Mouse (Mus musculus) CH12.LX (cell line): ENCODE results near the gene Lta. TPM values are rescaled to one million over a fixed set of nuclear protein-coding genes. Genes with fewer than 3 reads are reported as not detected.

ENCODE experiments used
- DNase-seq: peaks from one replicate; pipeline ENCODE4 v3.0.0-alpha.2; 2013; ENCODE audit errors: extremely low read depth
- H3K27ac ChIP-seq: 2 replicates; pipeline ENCODE4 v1.5.1; 2012; ENCODE audit warnings: low read depth, mild to moderate bottlenecking, control low read depth, moderate library complexity; ENCODE audit not compliant: insufficient read depth
- H3K27me3 ChIP-seq: replicated peaks from 2 replicates; pipeline ENCODE3; 2012; ENCODE audit warnings: inconsistent platforms
- H3K36me3 ChIP-seq, 2 experiments: replicated peaks in 1 of 2; 2 replicates each; pipeline versions ENCODE3 to v1.6.1; 2012; ENCODE audit warnings: inconsistent platforms in 1 of 2, low read length in 1 of 2, mild to moderate bottlenecking in 1 of 2, mixed read lengths in 1 of 2, moderate library complexity in 1 of 2; ENCODE audit not compliant: control insufficient read depth in 1 of 2, insufficient read depth in 1 of 2
- H3K4me1 ChIP-seq, 2 experiments: 2 replicates each; pipeline ENCODE4 v1.6.1; 2012; ENCODE audit warnings: inconsistent platforms in 1 of 2, moderate library complexity in 1 of 2; ENCODE audit not compliant: insufficient read depth in 2 of 2, control insufficient read depth in 1 of 2
- H3K4me2 ChIP-seq: 2 replicates; pipeline ENCODE4 v1.6.1; 2012; ENCODE audit warnings: low read depth, mild to moderate bottlenecking, control low read depth; ENCODE audit not compliant: poor library complexity, insufficient read depth, severe bottlenecking
- H3K4me3 ChIP-seq, 3 experiments: fragments of 150-350 bp in 1 of 3; sonication (generic) in 1 of 3; replicated peaks in 1 of 3; 2 replicates each; pipeline versions ENCODE3 to v1.5.1; 2011 to 2012; ENCODE audit warnings: low read depth in 2 of 3, low read length in 2 of 3, mild to moderate bottlenecking in 2 of 3, moderate library complexity in 2 of 3, control low read depth in 1 of 3, improper control_type of control experiment in 1 of 3, inconsistent platforms in 1 of 3, mixed read lengths in 1 of 3; ENCODE audit not compliant: poor library complexity in 1 of 3
- H3K79me2 ChIP-seq: replicated peaks from 2 replicates; pipeline ENCODE4 v1.6.1; 2012; ENCODE audit warnings: mild to moderate bottlenecking, moderate library complexity; ENCODE audit not compliant: control insufficient read depth, poor library complexity, insufficient read depth, severe bottlenecking; ENCODE audit errors: extremely low read depth
- H3K9ac ChIP-seq: 2 replicates; pipeline ENCODE4 v1.6.1; 2012; ENCODE audit warnings: low read depth, mild to moderate bottlenecking, control low read depth, moderate library complexity; ENCODE audit not compliant: insufficient read depth
- H3K9me3 ChIP-seq: replicated peaks from 2 replicates; pipeline ENCODE3; 2012; ENCODE audit warnings: low read length, inconsistent platforms, mixed read lengths
- CHD1 ChIP-seq: IDR thresholded peaks from 2 replicates; pipeline ENCODE4 v1.6.1; 2012; ENCODE audit warnings: low read depth, low read length, improper control_type of control experiment, inconsistent platforms
- CHD2 ChIP-seq: IDR thresholded peaks from 2 replicates; pipeline ENCODE4 v1.6.1; 2011; ENCODE audit warnings: low read length, improper control_type of control experiment
- CTCF ChIP-seq, 2 experiments: IDR thresholded peaks in 1 of 2; conservative IDR thresholded peaks in 1 of 2; 2 replicates each; pipeline ENCODE4 v1.5.1; 2011 to 2012; ENCODE audit warnings: low read depth in 2 of 2, low read length in 2 of 2, improper control_type of control experiment in 1 of 2, inconsistent platforms in 1 of 2, mild to moderate bottlenecking in 1 of 2, moderate library complexity in 1 of 2
- ELF1 ChIP-seq: IDR thresholded peaks from 2 replicates; pipeline ENCODE4 v1.6.1; 2014; ENCODE audit warnings: low read depth, mild to moderate bottlenecking, inconsistent platforms, low read length, improper control_type of control experiment
- EP300 ChIP-seq: IDR thresholded peaks from 2 replicates; pipeline ENCODE4 v1.6.1; 2011; ENCODE audit warnings: low read length, improper control_type of control experiment
- IRF4 ChIP-seq: IDR thresholded peaks from 2 replicates; pipeline ENCODE4 v1.6.1; 2014; ENCODE audit warnings: low read depth, mild to moderate bottlenecking, inconsistent platforms, low read length, improper control_type of control experiment
- JUND ChIP-seq: conservative IDR thresholded peaks from 2 replicates; pipeline ENCODE4 v1.6.1; 2011; ENCODE audit warnings: low read depth, low read length, improper control_type of control experiment
- KAT2A ChIP-seq: IDR thresholded peaks from 2 replicates; pipeline ENCODE4 v1.6.1; 2012; ENCODE audit warnings: low read length, improper control_type of control experiment, inconsistent platforms; ENCODE audit not compliant: insufficient replicate concordance
- MAFK ChIP-seq: IDR thresholded peaks from 2 replicates; pipeline ENCODE4 v1.6.1; 2011; ENCODE audit warnings: low read length, improper control_type of control experiment; ENCODE audit not compliant: insufficient replicate concordance
- MAX ChIP-seq: IDR thresholded peaks from 2 replicates; pipeline ENCODE4 v1.6.1; 2011; ENCODE audit warnings: low read length, improper control_type of control experiment
- MAZ ChIP-seq: IDR thresholded peaks from 2 replicates; pipeline ENCODE4 v1.6.1; 2012; ENCODE audit warnings: low read depth, mild to moderate bottlenecking, inconsistent platforms, low read length, improper control_type of control experiment, moderate library complexity
- MXI1 ChIP-seq: IDR thresholded peaks from 2 replicates; pipeline ENCODE4 v1.6.1; 2011; ENCODE audit warnings: mild to moderate bottlenecking, low read depth, low read length, improper control_type of control experiment
- MYC ChIP-seq: IDR thresholded peaks from 2 replicates; pipeline ENCODE4 v1.6.1; 2011; ENCODE audit warnings: low read depth, mild to moderate bottlenecking, improper control_type of control experiment, low read length
- NELFE ChIP-seq: IDR thresholded peaks from 2 replicates; pipeline ENCODE4 v1.6.1; 2011; ENCODE audit warnings: low read depth, low read length, improper control_type of control experiment
- PAX5 ChIP-seq: IDR thresholded peaks from 2 replicates; pipeline ENCODE4 v1.6.1; 2012; ENCODE audit warnings: low read length, inconsistent platforms, mixed read lengths
- POLR2A ChIP-seq: IDR thresholded peaks from 2 replicates; pipeline ENCODE4 v1.6.1; 2011; ENCODE audit warnings: low read depth, mild to moderate bottlenecking, improper control_type of control experiment, low read length
- POLR2AphosphoS2 ChIP-seq: IDR thresholded peaks from 2 replicates; pipeline ENCODE4 v1.6.1; 2011; ENCODE audit warnings: low read depth, low read length, improper control_type of control experiment
- RAD21 ChIP-seq: IDR thresholded peaks from 2 replicates; pipeline ENCODE4 v1.6.1; 2011; ENCODE audit warnings: low read depth, mild to moderate bottlenecking, low read length, improper control_type of control experiment, moderate library complexity
- SIN3A ChIP-seq: IDR thresholded peaks from 2 replicates; pipeline ENCODE4 v1.6.1; 2012; ENCODE audit warnings: low read length, improper control_type of control experiment, inconsistent platforms
- SMC3 ChIP-seq: IDR thresholded peaks from 2 replicates; pipeline ENCODE4 v1.6.1; 2011; ENCODE audit warnings: low read depth, low read length, improper control_type of control experiment
- TCF12 ChIP-seq: IDR thresholded peaks from 2 replicates; pipeline ENCODE4 v1.6.1; 2014; ENCODE audit warnings: low read depth, mild to moderate bottlenecking, inconsistent platforms, low read length, improper control_type of control experiment
- USF1 ChIP-seq: IDR thresholded peaks from 2 replicates; pipeline ENCODE4 v1.6.1; 2014; ENCODE audit warnings: low read depth, mild to moderate bottlenecking, inconsistent platforms, low read length, improper control_type of control experiment
- USF2 ChIP-seq: conservative IDR thresholded peaks from 2 replicates; pipeline ENCODE4 v1.6.1; 2011; ENCODE audit warnings: low read depth, low read length, improper control_type of control experiment
- ZC3H11A ChIP-seq: IDR thresholded peaks from 2 replicates; pipeline ENCODE4 v1.6.1; 2012; ENCODE audit warnings: low read depth, mild to moderate bottlenecking, inconsistent platforms, low read length, improper control_type of control experiment
- ZKSCAN1 ChIP-seq: IDR thresholded peaks from 2 replicates; pipeline ENCODE4 v1.6.1; 2012; ENCODE audit warnings: low read depth, inconsistent platforms, low read length, improper control_type of control experiment, borderline replicate concordance
- ZMIZ1 ChIP-seq: IDR thresholded peaks from 2 replicates; pipeline ENCODE4 v1.6.1; 2012; ENCODE audit warnings: low read depth, mild to moderate bottlenecking, inconsistent platforms, low read length, improper control_type of control experiment
- ZNF384 ChIP-seq: IDR thresholded peaks from 2 replicates; pipeline ENCODE4 v1.6.1; 2012; ENCODE audit warnings: low read depth, low read length, improper control_type of control experiment, inconsistent platforms
- dilution Hi-C: fragments of 300-500 bp; cut with MboI; formaldehyde crosslinking; loops from 2 replicates; pipeline ENCODE4 v1.14.3; 2020; ENCODE audit warnings: low sequenced_read_pairs; ENCODE audit not compliant: extremely low pct_unique_long_range_greater_than_20kb, extremely low pct_ligation_motif_present
- in situ Hi-C: fragments of 300-500 bp; cut with MboI; formaldehyde crosslinking; loops from 3 replicates; pipeline ENCODE4 v1.14.3; 2019; ENCODE audit warnings: low sequenced_read_pairs, low pct_ligation_motif_present, low pct_unique_long_range_greater_than_20kb, mixed read lengths
- polyA plus RNA-seq: library from polyadenylated mRNA; unstranded; fragments of >175 nt; gene quantifications from 2 replicates; pipeline ENCODE4 v1.2.1, GENCODE M21; 2012; ENCODE audit warnings: low read depth; ENCODE audit not compliant: insufficient read length
- total RNA-seq, 2 experiments: library from RNA; depleted of rRNA; stranded (reverse); fragments of 300-350 nt in 1 of 2; fragments of >200 nt in 1 of 2; gene quantifications; 2 replicates each; pipeline ENCODE4 v1.2.3; 2012 to 2014

Gene Lta
- total and polyA plus RNA-seq, 3 experiments = 13.4 to 53.0 (median 19.6) TPM

GRCm38 (mm10) chr17:35168541-35169207 is 36.5 kb downstream of the Lta start:
- in situ Hi-C loops = no loop called here

GRCm38 (mm10) chr17:35167794-35168193 is 37.4 kb downstream of the Lta start:
- Histone ChIP-seq H3K36me3 (peaks cover 0 to 8% of the 10 kb centered on the region in 2 experiments), H3K79me2 (peaks cover 23% of the 10 kb centered on the region), H3K27ac (no peak overlapping the region), H3K4me3 (no peak overlapping the region), H3K4me1 (peaks cover 11 to 37% of the 10 kb centered on the region in 2 experiments), H3K27me3 (no peaks in the 10 kb centered on the region), H3K9ac (no peak overlapping the region), H3K4me2 (no peak overlapping the region), H3K9me3 (no peaks in the 10 kb centered on the region)
- in situ Hi-C loops (no loop called here), dilution Hi-C loops (no loop called here)
- DNase-seq = no peak
- TF ChIP-seq CHD2 (no peak), MAFK (no peak), CHD1 (no peak), SIN3A (no peak), POLR2A (no peak), SMC3 (no peak), MAX (no peak), MAZ (no peak), NELFE (no peak)

More at GRCm38 (mm10) chr17:35168541-35169207, 36.5 kb downstream of the Lta start:
- H3K27me3 ChIP-seq = no peaks in the 10 kb centered on the region
- H3K36me3 ChIP-seq = peaks cover 0 to 5% of the 10 kb centered on the region in 2 experiments
- no peak overlapping the region for H3K4me2 ChIP-seq
- TF ChIP-seq TCF12 (no peak), USF2 (no peak), CTCF (conservative IDR thresholded peaks at IDR 0.05 in 1 of 2, IDR thresholded peaks at IDR 0.05 in 1 of 2; ENCODE audit: low read depth in 2 of 2, low read length in 2 of 2) (peak; percentile 41 to 82; a peak in 2 of 4 replicates), JUND (no peak), CHD1 (no peak), ZMIZ1 (no peak), USF1 (no peak), EP300 (no peak), SMC3 (peak; percentile 84), MXI1 (no peak), ZNF384 (peak; percentile 97), PAX5 (no peak), RAD21 (peak; percentile 81), IRF4 (no peak), ELF1 (no peak), ZKSCAN1 (no peak), KAT2A (no peak), MAX (no peak), MYC (no peak), ZC3H11A (peak; percentile 57; the same call in 1 of the 2 replicates), POLR2AphosphoS2 (no peak), MAFK (no peak), MAZ (no peak)
- TF ChIP-seq, all 38 proteins: peak for 5
- DNase-seq = peak; percentile 76
- peaks cover 15% of the 10 kb centered on the region for H3K79me2 ChIP-seq
- H3K27ac ChIP-seq = no peak overlapping the region
- H3K9ac ChIP-seq = no peak overlapping the region
- H3K4me1 ChIP-seq = peaks cover 11 to 44% of the 10 kb centered on the region in 2 experiments
- dilution Hi-C loops = no loop called here
- H3K9me3 ChIP-seq = no peaks in the 10 kb centered on the region
- no peak overlapping the region for H3K4me3 ChIP-seq
